Mouse (Mus musculus) brown adipose tissue, adult 24 weeks (tissue): ENCODE data around the gene Ano4. TPM values are rescaled to one million over a fixed set of nuclear protein-coding genes. Genes with fewer than 3 reads are reported as not detected.
"Not testable (repeated sequence)": the region's sequence is repeated elsewhere in the genome, so short reads cannot be mapped to it uniquely, and the experiment has no call there.

Experiments
- H3K27ac ChIP-seq: fragments of 200-500 bp; replicated peaks from 2 replicates; pipeline ENCODE4 v1.5.1; 2012; ENCODE audit warnings: low read depth, mild to moderate bottlenecking, low read length
- H3K4me1 ChIP-seq: fragments of 200-500 bp; 2 replicates; pipeline ENCODE4 v1.6.1; 2012; ENCODE audit warnings: low read length, mixed read lengths; ENCODE audit not compliant: control insufficient read depth, insufficient read depth, insufficient read length
- H3K4me3 ChIP-seq: fragments of 200-500 bp; 2 replicates; pipeline ENCODE4 v1.5.1; 2012; ENCODE audit warnings: low read depth, mild to moderate bottlenecking, low read length, moderate library complexity; ENCODE audit not compliant: insufficient read depth
- polyA plus RNA-seq: library from polyadenylated mRNA; stranded (reverse); fragments of >200 nt; gene quantifications from 2 replicates; pipeline ENCODE4 v1.2.4, GENCODE M21; 2012; ENCODE audit not compliant: missing spikeins, insufficient read depth, insufficient read length

Gene Ano4
- polyA plus RNA-seq, 1 experiment, result not detected

DNA sequence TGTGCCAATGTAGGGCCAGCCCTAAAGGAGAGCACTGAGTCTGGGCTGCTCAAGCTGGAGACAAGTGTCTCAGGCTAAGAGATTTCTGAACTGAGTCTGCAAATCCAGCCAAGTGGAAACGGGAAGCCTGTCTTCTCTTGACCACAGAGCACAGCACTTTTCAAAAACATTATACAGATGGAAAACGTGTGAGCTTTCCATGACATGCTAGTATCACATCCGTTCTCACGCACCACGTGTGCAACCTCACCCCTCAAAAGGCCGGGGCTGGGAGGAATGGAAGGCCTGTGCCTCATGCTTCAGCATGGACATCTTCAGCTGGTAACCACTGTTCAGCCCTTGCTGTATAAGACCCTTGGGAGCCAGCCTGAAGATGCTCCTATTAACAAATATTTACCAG, 230.2 kb downstream of the Ano4 start:
- Histone ChIP-seq H3K4me1 (no peaks in the 10 kb centered on the region), H3K4me3 (no peak overlapping the region), H3K27ac (no peak overlapping the region)

DNA sequence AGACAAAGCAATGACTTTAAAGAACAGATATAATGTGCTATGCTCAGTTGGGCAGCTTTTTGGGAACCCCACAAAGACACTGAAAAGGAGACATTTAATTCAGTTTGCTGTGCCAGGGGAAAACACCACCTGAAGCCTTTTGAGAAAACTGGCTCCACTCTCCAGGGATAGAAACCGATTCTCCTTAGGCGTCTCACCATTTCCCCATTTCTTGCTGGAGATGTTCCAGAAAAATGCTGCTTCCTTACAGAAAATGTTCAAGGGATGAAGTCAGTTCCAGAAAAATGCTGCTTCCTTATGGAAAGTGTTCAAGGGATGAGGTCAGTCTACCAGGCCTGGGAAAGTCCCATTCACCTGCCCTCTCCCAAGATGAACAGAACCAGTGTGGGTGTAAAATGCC, 233.1 kb downstream of the Ano4 start:
- no peak overlapping the region for H3K27ac ChIP-seq
- no peaks in the 10 kb centered on the region for H3K4me1 ChIP-seq
- no peak overlapping the region for H3K4me3 ChIP-seq

DNA sequence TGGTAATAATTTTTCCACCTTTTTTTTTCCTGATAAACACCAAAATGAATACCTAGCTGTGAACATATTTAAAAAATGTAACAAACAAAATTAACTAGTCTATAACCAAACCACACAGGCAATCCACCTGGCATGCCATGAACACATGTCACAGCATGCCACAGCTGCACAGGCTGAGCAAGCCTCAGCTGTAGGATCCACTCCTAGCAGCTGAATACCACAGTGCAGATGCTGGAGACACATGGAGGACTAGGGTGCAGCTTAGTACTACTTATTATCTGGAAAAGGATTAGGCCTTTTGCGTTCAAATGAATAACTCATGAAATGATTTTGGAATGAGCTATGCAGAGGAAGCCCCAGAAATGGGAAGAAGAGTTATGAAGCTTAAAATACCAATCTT, 233.6 kb downstream of the Ano4 start:
- no peak overlapping the region for H3K27ac ChIP-seq
- no peaks in the 10 kb centered on the region for H3K4me1 ChIP-seq
- no peak overlapping the region for H3K4me3 ChIP-seq

DNA sequence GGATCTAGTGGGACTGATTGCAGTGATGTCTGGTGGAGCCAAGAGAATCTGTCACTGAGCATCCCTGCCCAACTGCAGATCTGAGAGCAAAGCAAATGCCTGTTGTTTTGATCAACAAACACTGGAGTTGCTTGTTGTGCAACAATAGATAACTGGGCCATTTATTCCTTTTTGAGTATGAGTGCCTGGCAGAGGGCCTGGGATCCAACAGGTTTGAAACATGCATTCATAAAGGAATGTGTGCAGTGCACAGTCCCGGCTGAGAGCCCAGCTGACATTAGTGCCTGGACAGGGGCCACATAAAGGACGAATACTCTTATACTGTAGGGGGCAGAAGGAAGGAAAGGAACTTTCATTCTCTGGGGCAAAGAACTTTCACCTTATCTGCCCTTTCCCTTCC, 241.0 kb downstream of the Ano4 start:
- Histone ChIP-seq H3K4me3 (no peak overlapping the region), H3K4me1 (no peaks in the 10 kb centered on the region), H3K27ac (no peak overlapping the region)

DNA sequence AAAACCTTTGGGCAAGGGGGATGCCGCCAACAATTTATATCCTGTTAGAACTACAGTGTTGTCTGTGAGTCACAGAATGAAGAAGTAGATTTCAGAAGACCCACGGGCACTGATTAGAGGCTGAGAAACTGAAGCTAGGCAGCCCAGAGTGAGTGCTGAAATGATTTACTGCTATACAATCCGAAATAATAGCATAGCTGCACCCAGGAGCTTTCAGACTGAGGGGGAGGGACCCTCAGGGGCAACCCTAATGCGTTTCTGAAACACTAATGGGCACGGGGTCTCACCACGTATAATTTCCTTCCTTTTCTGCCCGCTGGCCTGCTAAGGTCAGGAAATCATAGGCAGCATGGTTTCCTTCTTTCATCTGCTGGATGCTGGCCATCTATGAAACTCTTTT, 242.5 kb downstream of the Ano4 start:
- no peaks in the 10 kb centered on the region for H3K4me1 ChIP-seq
- H3K4me3 ChIP-seq, result no peak overlapping the region
- no peak overlapping the region; the same call in 1 of the 2 replicates for H3K27ac ChIP-seq

DNA sequence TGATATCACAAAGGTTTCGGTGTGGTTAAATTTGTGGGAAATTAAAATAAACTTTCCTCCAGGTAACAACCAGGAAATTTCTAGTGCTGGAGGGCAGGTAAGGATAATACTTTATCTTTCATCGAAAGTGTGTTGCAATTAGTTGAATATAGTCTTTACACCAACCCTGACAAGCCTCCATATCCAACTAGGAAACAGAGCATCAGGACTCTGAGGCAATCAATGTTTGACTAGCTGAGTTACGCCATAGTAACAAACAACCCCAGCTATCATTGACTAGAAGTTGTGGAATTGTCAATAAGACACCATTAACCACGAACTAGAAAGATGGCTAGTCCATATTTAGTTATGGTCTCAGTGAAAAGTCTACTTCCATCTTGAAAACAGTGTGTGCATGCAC, 246.4 kb downstream of the Ano4 start:
- H3K4me3 ChIP-seq, result no peak overlapping the region
- H3K4me1 ChIP-seq, result no peaks in the 10 kb centered on the region

DNA sequence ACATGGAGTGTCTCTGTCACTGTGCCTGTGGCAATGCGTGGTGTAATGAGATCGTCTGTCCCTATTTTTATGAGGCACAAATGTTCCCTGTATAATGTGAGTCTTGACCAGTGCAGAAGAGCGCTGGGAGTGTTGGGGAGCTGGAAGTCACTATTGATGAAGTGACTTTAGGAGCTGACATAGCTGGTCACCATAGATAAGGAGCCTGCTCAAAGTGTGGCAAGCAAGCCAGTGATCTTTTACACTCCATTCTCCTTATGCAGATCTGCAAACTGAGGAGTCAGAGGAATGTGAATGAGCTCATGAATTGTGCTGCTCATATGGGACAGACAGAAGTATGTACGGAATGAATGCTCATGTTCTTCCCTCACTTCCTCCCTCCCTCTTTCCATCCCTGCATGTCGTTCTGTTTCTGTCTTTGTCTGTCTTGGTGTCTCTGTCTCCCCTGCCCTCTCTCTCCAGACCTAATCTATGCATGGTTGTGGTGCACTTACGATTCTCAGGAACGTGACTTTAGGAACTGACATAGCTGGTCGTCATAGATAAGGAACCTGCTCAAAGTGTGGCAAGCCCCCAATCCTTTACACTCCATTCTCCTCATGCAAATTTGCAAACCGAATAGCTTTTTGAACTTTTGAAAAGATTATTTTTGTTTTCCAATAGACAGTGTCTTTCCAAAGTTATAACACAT, 252.1 kb downstream of the Ano4 start:
- Histone ChIP-seq H3K4me1 (no peaks in the 10 kb centered on the region), H3K4me3 (no peak overlapping the region)

More for the DNA sequence above, 246.4 kb downstream of the Ano4 start:
- no peak overlapping the region for H3K27ac ChIP-seq

DNA sequence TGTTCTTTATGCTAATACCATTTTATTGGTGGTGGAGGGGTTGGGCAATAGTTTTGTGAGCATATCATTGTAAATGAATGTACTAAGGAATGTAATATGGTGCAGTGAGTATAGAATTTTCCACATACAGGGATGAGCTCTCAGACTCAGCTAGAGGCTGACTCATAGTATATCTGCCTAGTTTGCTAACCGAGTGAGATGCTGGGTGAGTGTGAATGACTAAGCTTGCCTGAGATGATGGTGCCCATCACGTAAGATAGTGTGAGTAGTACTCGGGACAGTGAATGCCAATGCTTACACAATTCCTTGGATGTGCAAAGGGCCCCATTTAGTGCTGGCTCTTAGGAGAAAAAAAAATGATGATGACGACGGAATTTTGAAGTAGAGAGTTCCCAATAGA, 267.1 kb downstream of the Ano4 start:
- Histone ChIP-seq H3K27ac (no peak overlapping the region), H3K4me1 (no peaks in the 10 kb centered on the region), H3K4me3 (no peak overlapping the region)

More for the DNA sequence above, 252.1 kb downstream of the Ano4 start:
- H3K27ac ChIP-seq, result no peak overlapping the region

DNA sequence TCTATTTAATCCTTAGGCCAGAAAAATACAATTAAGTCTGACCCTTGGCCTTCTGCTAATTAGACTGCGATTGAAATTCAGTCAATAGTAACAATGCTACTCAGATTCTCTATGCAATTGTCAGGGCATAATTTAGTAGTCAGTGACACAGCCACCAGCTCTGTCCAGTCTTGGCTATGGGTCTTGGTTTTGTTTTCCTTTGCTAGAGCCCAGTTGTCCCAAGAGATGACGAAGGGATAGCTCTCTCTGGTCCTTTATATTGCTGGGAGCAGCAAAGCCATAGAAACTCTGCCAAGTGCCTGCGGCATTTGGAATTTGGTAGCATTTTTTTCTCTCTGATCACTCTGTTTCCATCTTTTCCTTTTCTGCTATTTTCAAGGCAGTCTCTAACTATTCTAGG, 288.7 kb downstream of the Ano4 start:
- no peak overlapping the region for H3K27ac ChIP-seq
- no peak overlapping the region for H3K4me3 ChIP-seq
- no peaks in the 10 kb centered on the region for H3K4me1 ChIP-seq

DNA sequence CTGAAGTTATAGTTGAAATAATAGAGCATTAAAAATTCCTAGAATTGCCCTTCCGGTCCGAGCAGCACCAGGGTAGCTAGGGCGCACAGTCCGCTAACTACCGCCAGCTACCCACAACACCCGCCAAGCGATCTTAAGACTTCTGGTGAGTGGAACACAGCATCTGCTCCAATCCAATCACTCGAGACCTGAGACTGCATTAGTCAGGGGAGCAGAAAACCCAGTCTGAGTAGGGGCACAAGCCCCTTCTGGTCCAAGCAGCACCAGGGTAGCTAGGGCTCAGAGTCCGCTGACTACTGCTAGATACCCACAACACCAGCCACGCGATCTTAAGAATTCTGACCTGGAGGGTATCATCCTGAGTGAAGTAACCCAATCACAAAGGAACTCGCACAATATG, 299.6 kb downstream of the Ano4 start:
- H3K27ac ChIP-seq, H3K4me1 ChIP-seq: not testable (repeated sequence)

DNA sequence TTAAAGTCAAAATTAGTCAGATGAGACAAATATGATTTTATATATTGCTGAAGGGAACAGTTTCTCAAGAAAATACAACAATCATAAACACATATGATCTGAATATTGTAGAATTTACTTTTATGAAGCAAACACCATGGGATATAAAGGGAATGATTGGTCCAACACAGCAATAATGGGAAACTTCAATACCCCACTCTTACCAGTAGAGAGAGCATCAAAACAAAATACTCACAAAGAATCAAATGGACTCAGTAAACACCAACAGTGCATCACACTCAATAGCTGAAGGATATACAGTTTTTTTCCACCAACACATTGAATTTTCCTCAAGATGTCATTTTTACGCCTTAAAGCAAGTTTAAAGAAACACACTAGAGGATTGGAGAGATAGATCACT, 300.4 kb downstream of the Ano4 start:
- no peaks in the 10 kb centered on the region for H3K4me1 ChIP-seq
- no peak overlapping the region for H3K27ac ChIP-seq
- no peak overlapping the region for H3K4me3 ChIP-seq

More for the DNA sequence above, 299.6 kb downstream of the Ano4 start:
- H3K4me3 ChIP-seq, result not testable (repeated sequence)

DNA sequence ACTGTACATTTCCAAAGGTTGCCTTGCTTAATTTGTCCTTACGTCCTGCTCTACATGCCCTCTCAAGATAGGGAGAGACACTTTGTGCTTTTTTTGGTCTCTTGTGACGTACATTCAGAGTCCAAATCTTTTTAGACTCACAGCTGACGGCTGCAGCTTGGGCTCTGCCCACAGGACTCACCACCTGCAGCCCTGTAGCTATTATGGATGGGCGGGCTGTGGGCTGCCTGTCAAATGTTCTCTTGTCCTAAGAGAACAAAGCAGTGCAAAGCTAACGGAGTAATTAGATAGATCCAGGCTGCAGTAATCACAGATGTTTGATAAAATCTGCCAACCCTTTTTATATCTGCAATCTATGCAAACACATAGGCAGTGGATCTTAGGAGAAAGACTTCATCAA, 325.6 kb downstream of the Ano4 start:
- Histone ChIP-seq H3K27ac (no peak overlapping the region), H3K4me1 (no peaks in the 10 kb centered on the region), H3K4me3 (no peak overlapping the region)

DNA sequence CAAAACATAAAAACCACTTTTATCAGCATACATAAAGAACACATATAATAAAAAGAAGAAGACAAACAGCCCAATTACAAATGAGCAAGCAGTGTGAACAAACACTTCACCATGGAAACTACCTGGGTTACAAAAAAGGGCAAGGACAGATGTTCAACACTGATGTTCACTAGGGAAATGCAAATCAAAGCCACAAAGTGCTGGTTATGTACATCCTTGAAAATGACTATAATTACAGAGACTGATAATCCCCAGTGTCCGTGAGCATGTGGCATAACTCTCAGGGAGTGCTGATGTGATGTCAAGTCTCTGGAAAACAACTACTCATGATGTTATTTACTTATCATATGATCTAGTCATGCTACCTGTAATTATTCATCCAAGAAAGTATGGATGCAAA, 336.3 kb downstream of the Ano4 start:
- no peak overlapping the region for H3K27ac ChIP-seq
- H3K4me1 ChIP-seq, result no peaks in the 10 kb centered on the region
- no peak overlapping the region for H3K4me3 ChIP-seq

DNA sequence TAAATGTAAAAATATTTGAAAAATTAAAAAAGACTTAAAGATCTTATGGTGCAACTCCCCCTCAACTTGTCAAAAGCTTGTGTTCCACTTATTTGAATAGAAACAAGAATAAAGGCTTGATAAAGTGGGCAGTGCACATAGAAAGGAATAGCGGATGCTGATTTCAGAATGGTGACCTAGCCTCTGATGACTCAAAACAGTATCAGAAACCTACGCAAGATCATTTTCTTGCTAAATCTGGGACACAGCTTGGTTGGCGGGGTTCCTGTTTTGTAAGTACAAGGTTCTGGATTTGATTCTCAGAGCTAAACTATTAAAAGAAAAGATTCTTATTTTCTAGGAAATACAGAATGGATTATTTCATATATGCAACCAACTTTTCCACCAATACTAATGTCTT, 340.0 kb downstream of the Ano4 start:
- H3K4me1 ChIP-seq, result no peaks in the 10 kb centered on the region
- H3K27ac ChIP-seq, result no peak overlapping the region
- H3K4me3 ChIP-seq, result no peak overlapping the region

DNA sequence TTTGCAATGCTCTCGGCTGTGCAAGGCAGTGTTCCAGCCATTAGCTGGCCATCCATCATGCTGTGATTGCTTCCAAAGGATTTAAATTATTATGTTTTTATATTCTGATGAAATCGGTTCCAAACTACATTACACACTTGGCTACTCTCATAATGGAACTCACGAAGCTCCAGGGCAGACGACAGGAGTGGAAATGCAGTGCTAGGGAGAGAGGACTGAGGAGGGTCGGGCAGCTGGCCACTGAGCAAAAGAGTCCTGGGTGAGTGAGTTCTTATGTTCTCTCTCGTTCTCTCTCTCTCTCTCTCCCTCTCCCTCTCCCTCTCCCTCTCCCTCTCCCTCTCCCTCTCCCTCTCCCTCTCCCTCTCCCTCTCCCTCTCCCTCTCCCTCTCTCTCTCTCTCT, 357.6 kb downstream of the Ano4 start:
- no peaks in the 10 kb centered on the region for H3K4me1 ChIP-seq
- no peak overlapping the region for H3K4me3 ChIP-seq
- no peak overlapping the region for H3K27ac ChIP-seq

DNA sequence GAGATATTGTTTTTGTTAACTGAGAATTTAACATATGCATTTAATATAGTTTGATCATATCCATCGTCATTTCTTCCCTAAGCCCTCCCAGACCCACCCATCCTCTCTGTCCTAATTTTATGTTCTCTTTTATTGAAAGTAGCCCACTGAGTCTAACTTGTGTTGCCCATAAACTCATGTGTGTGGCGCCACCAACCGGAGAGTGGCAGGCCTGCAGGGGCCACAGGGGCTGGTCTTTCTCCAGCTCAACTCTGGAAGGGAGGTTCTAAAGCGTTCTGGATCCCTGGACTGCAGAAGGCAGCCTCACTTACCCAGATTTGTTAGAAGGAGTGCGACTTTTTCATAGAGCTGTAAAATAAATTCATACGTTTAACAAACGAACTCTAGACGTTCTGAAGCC, 361.1 kb downstream of the Ano4 start:
- Histone ChIP-seq H3K4me3 (no peak overlapping the region), H3K27ac (no peak overlapping the region), H3K4me1 (no peaks in the 10 kb centered on the region)
